Mouse (Mus musculus): ENCODE results near the gene Pam16.
A peak's percentile ranks its signal among the peaks of the same experiment; 100 is the strongest.

The Pam16 gene

GRCm38 (mm10) chr16:4642937-4643336 lies 18.1 kb upstream of the Pam16 start:
- no peak for TF ChIP-seq POU5F1 (IDR thresholded peaks at IDR 0.05; ENCODE audit: borderline replicate concordance, low read length)
- TF ChIP-seq NANOG (IDR thresholded peaks at IDR 0.05; ENCODE audit: borderline replicate concordance, low read length), result no peak
- TF ChIP-seq CTCF (conservative IDR thresholded peaks at IDR 0.05; ENCODE audit: low read length), result no peak
- H3K4me1 ChIP-seq (replicated peaks; ENCODE audit: low read depth, low read length), result peaks cover 62% of the 10 kb centered on the region
- no peak overlapping the region for H3K4me3 ChIP-seq (replicated peaks; ENCODE audit: low read length)
- H3K9me3 ChIP-seq (ENCODE audit: low read length), result no peaks in the 10 kb centered on the region
- peaks cover 41% of the 10 kb centered on the region for H3K36me3 ChIP-seq (ENCODE audit: insufficient read depth, low read length)
- peaks cover 8% of the 10 kb centered on the region for H3K27me3 ChIP-seq (ENCODE audit: insufficient read depth, low read length)

- TF ChIP-seq NANOG (IDR thresholded peaks at IDR 0.05; ENCODE audit: borderline replicate concordance, low read length) (no peak), CTCF (conservative IDR thresholded peaks at IDR 0.05; ENCODE audit: low read length) (no peak), POU5F1 (IDR thresholded peaks at IDR 0.05; ENCODE audit: borderline replicate concordance, low read length) (no peak)
- Histone ChIP-seq H3K9me3 (ENCODE audit: low read length) (no peaks in the 10 kb centered on the region), H3K36me3 (ENCODE audit: insufficient read depth, low read length) (peaks cover 34% of the 10 kb centered on the region), H3K4me1 (replicated peaks; ENCODE audit: low read depth, low read length) (peaks cover 55% of the 10 kb centered on the region), H3K4me3 (replicated peaks; ENCODE audit: low read length) (peak overlapping the region; percentile 41), H3K27me3 (ENCODE audit: insufficient read depth, low read length) (peaks cover 8% of the 10 kb centered on the region)
These were observed 17.4 kb upstream of the Pam16 start for GRCm38 (mm10) chr16:4642190-4642589.

- H3K4me1 ChIP-seq (replicated peaks; ENCODE audit: low read depth, low read length), result peaks cover 50% of the 10 kb centered on the region
- TF ChIP-seq CTCF (conservative IDR thresholded peaks at IDR 0.05; ENCODE audit: low read length) (no peak), POU5F1 (IDR thresholded peaks at IDR 0.05; ENCODE audit: borderline replicate concordance, low read length) (no peak), NANOG (IDR thresholded peaks at IDR 0.05; ENCODE audit: borderline replicate concordance, low read length) (no peak)
- peaks cover 30% of the 10 kb centered on the region for H3K36me3 ChIP-seq (ENCODE audit: insufficient read depth, low read length)
- no peaks in the 10 kb centered on the region for H3K9me3 ChIP-seq (ENCODE audit: low read length)
- peak overlapping the region; percentile 85; the same call in 1 of the 2 replicates for H3K4me3 ChIP-seq (replicated peaks; ENCODE audit: low read length)
- H3K27me3 ChIP-seq (ENCODE audit: insufficient read depth, low read length), result peaks cover 8% of the 10 kb centered on the region
These were observed 16.5 kb upstream of the Pam16 start for GRCm38 (mm10) chr16:4641119-4641838.

- Histone ChIP-seq H3K36me3 (ENCODE audit: insufficient read depth, low read length) (peaks cover 23% of the 10 kb centered on the region), H3K27me3 (ENCODE audit: insufficient read depth, low read length) (peaks cover 8% of the 10 kb centered on the region), H3K4me1 (replicated peaks; ENCODE audit: low read depth, low read length) (peaks cover 58% of the 10 kb centered on the region), H3K4me3 (replicated peaks; ENCODE audit: low read length) (peak overlapping the region; percentile 85), H3K9me3 (ENCODE audit: low read length) (no peaks in the 10 kb centered on the region)
- no peak for TF ChIP-seq NANOG (IDR thresholded peaks at IDR 0.05; ENCODE audit: borderline replicate concordance, low read length)
- no peak for TF ChIP-seq CTCF (conservative IDR thresholded peaks at IDR 0.05; ENCODE audit: low read length)
- TF ChIP-seq POU5F1 (IDR thresholded peaks at IDR 0.05; ENCODE audit: borderline replicate concordance, low read length), result no peak
These were observed 15.6 kb upstream of the Pam16 start for GRCm38 (mm10) chr16:4640267-4641005.

- peaks cover 26% of the 10 kb centered on the region for H3K36me3 ChIP-seq (ENCODE audit: insufficient read depth, low read length)
- H3K27me3 ChIP-seq (ENCODE audit: insufficient read depth, low read length), result peaks cover 8% of the 10 kb centered on the region
- TF ChIP-seq NANOG (IDR thresholded peaks at IDR 0.05; ENCODE audit: borderline replicate concordance, low read length) (no peak), POU5F1 (IDR thresholded peaks at IDR 0.05; ENCODE audit: borderline replicate concordance, low read length) (no peak), CTCF (conservative IDR thresholded peaks at IDR 0.05; ENCODE audit: low read length) (no peak)
- H3K4me3 ChIP-seq (replicated peaks; ENCODE audit: low read length), result peak within 1 kb of the TSS; percentile 85
- H3K4me1 ChIP-seq (replicated peaks; ENCODE audit: low read depth, low read length), result peaks cover 64% of the 10 kb centered on the region
- no peaks in the 10 kb centered on the region for H3K9me3 ChIP-seq (ENCODE audit: low read length)
These were observed 15.0 kb upstream of the Pam16 start, which contains the start of the genes Vasn and Dnaja3 for GRCm38 (mm10) chr16:4639831-4640237. TSS of gene Vasn (plus strand) at chr16:4639941. TSS of gene Dnaja3 (plus strand) at chr16:4639989.

GRCm38 (mm10) chr16:4638891-4639390 lies 14.2 kb upstream of the Pam16 start:
- peaks cover 29% of the 10 kb centered on the region for H3K36me3 ChIP-seq (ENCODE audit: insufficient read depth, low read length)
- H3K4me1 ChIP-seq (replicated peaks; ENCODE audit: low read depth, low read length), result peaks cover 69% of the 10 kb centered on the region
- H3K4me3 ChIP-seq (replicated peaks; ENCODE audit: low read length), result no peak overlapping the region
- no peak for TF ChIP-seq CTCF (conservative IDR thresholded peaks at IDR 0.05; ENCODE audit: low read length)
- H3K9me3 ChIP-seq (ENCODE audit: low read length), result no peaks in the 10 kb centered on the region
- H3K27me3 ChIP-seq (ENCODE audit: insufficient read depth, low read length), result peaks cover 8% of the 10 kb centered on the region

- H3K4me1 ChIP-seq (replicated peaks; ENCODE audit: low read depth, low read length), result peaks cover 59% of the 10 kb centered on the region
- TF ChIP-seq CTCF (conservative IDR thresholded peaks at IDR 0.05; ENCODE audit: low read length) (no peak), NANOG (IDR thresholded peaks at IDR 0.05; ENCODE audit: borderline replicate concordance, low read length) (no peak), POU5F1 (IDR thresholded peaks at IDR 0.05; ENCODE audit: borderline replicate concordance, low read length) (no peak)
- peaks cover 2% of the 10 kb centered on the region for H3K27me3 ChIP-seq (ENCODE audit: insufficient read depth, low read length)
- no peak overlapping the region for H3K4me3 ChIP-seq (replicated peaks; ENCODE audit: low read length)
- H3K9me3 ChIP-seq (ENCODE audit: low read length), result no peaks in the 10 kb centered on the region
- peaks cover 45% of the 10 kb centered on the region for H3K36me3 ChIP-seq (ENCODE audit: insufficient read depth, low read length)
These were observed 11.0 kb upstream of the Pam16 start for GRCm38 (mm10) chr16:4635760-4636159.

- TF ChIP-seq POU5F1 (IDR thresholded peaks at IDR 0.05; ENCODE audit: borderline replicate concordance, low read length) (no peak), NANOG (IDR thresholded peaks at IDR 0.05; ENCODE audit: borderline replicate concordance, low read length) (no peak), CTCF (conservative IDR thresholded peaks at IDR 0.05; ENCODE audit: low read length) (no peak)
- Histone ChIP-seq H3K9me3 (ENCODE audit: low read length) (no peaks in the 10 kb centered on the region), H3K27me3 (ENCODE audit: insufficient read depth, low read length) (no peaks in the 10 kb centered on the region), H3K4me1 (replicated peaks; ENCODE audit: low read depth, low read length) (peaks cover 63% of the 10 kb centered on the region), H3K36me3 (ENCODE audit: insufficient read depth, low read length) (peaks cover 55% of the 10 kb centered on the region), H3K4me3 (replicated peaks; ENCODE audit: low read length) (no peak overlapping the region)
These were observed 9.9 kb upstream of the Pam16 start for GRCm38 (mm10) chr16:4634681-4635080.
